Mouse (Mus musculus) bone marrow, adult 2 months (tissue): ENCODE measurements around the gene Spats2.

Experiments
- CTCF ChIP-seq: fragments of 200-500 bp; IDR thresholded peaks from 2 replicates; pipeline ENCODE4 v1.5.1; 2011; ENCODE audit warnings: low read length, control low read depth; ENCODE audit not compliant: control insufficient read depth, insufficient read depth
- POLR2A ChIP-seq: fragments of 200-500 bp; IDR thresholded peaks from 2 replicates; pipeline ENCODE4 v1.6.1; 2011; ENCODE audit warnings: low read depth, mild to moderate bottlenecking, control low read depth, low read length, borderline replicate concordance; ENCODE audit not compliant: control insufficient read depth

GRCm38 (mm10) chr15:99096831-99097500 lies 28.8 kb upstream of the Spats2 start:
- TF ChIP-seq CTCF = no peak
- TF ChIP-seq POLR2A = no peak
